Mouse (Mus musculus) hindbrain, embryonic 16.5 days (tissue): ENCODE measurements around the gene Parl. TPM values are rescaled to one million over a fixed set of nuclear protein-coding genes. Genes with fewer than 3 reads are reported as not detected.

ENCODE experiments used
- ATAC-seq: fragments of 200-750 bp; cut with Nextera tagmentation; 2 replicates; pipeline ENCODE4 v1.8.0; 2017; ENCODE audit warnings: moderate TSS enrichment, moderate library complexity
- H3K27ac ChIP-seq: fragments of 300-500 bp; sonication (generic); 2 replicates; pipeline ENCODE4 v1.5.1; 2014; ENCODE audit warnings: low read depth, mild to moderate bottlenecking, control low read depth, low read length, moderate library complexity
- H3K27me3 ChIP-seq: fragments of 300-500 bp; sonication (generic); replicated peaks from 2 replicates; pipeline ENCODE4 v1.6.1; 2014; ENCODE audit warnings: low read length; ENCODE audit not compliant: control insufficient read depth, insufficient read depth
- H3K36me3 ChIP-seq: fragments of 300-500 bp; sonication (generic); 2 replicates; pipeline ENCODE4 v1.6.1; 2014; ENCODE audit warnings: mild to moderate bottlenecking, low read length, moderate library complexity, mixed read lengths; ENCODE audit not compliant: control insufficient read depth, insufficient read depth
- H3K4me1 ChIP-seq: fragments of 300-500 bp; sonication (generic); 2 replicates; pipeline ENCODE4 v1.6.1; 2014; ENCODE audit warnings: low read depth, low read length; ENCODE audit not compliant: control insufficient read depth, insufficient read depth
- H3K4me2 ChIP-seq: fragments of 300-500 bp; sonication (generic); 2 replicates; pipeline ENCODE4 v1.6.1; 2014; ENCODE audit warnings: mild to moderate bottlenecking, low read length, control low read depth, moderate library complexity
- H3K4me3 ChIP-seq: fragments of 300-500 bp; sonication (generic); 2 replicates; pipeline ENCODE4 v1.5.1; 2014; ENCODE audit warnings: mild to moderate bottlenecking, low read length, control low read depth, moderate library complexity
- H3K9ac ChIP-seq: fragments of 300-500 bp; sonication (generic); 2 replicates; pipeline ENCODE4 v1.6.1; 2014; ENCODE audit warnings: low read depth, mild to moderate bottlenecking, control low read depth, low read length, moderate library complexity
- H3K9me3 ChIP-seq: fragments of 300-500 bp; sonication (generic); 2 replicates; pipeline ENCODE4 v1.6.1; 2014; ENCODE audit warnings: mild to moderate bottlenecking, low read length, moderate library complexity; ENCODE audit not compliant: control insufficient read depth
- WGBS: fragments of 180-500 bp; shearing (Covaris S2); extraction: QIAGEN DNeasy Blood & Tissue Kit; methylation state at CpG from one replicate; pipeline ENCODE4 v1.1.7; 2014; 5-methylcytosine and 5-hydroxymethylcytosine counted together
- polyA plus RNA-seq: library from polyadenylated mRNA; unstranded; fragments of >200 nt; fragmentation: Nextera tagmentation; extraction: Ambion mirVana; gene quantifications from 2 replicates; pipeline ENCODE4 v1.2.1, GENCODE M21; 2015

Parl gene
- polyA plus RNA-seq, 1 experiment from 2014 or later, result 75.2 TPM

DNA sequence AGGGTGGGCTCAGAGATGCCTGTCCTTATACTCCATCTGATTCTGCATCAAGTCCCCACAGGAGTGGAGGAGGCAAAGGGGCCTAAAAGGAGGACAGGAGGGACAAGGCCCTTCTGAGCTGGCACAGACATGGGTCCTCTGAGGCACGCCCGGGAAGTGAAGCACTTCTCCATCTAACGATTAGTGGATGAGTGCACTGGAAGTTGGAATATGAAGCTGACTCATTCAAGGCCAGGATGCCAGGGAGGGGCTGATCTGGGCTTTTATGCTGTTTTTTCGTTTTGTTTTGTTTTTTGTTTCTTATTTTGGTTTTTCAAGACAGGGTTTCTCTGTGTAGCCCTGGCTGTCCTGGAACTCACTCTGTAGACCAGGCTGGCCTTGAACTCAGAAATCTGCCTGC, 13.1 kb upstream of the Parl start:
- H3K36me3 ChIP-seq, result no peaks in the 10 kb centered on the region
- no peaks in the 10 kb centered on the region for H3K27me3 ChIP-seq
- no peak overlapping the region for H3K4me2 ChIP-seq
- no peak for ATAC-seq
- no peak overlapping the region for H3K27ac ChIP-seq
- H3K9me3 ChIP-seq, result no peaks in the 10 kb centered on the region
- H3K4me1 ChIP-seq, result no peaks in the 10 kb centered on the region
- H3K4me3 ChIP-seq, result no peak overlapping the region
- 83% methylated on average over 4 of the region's 4 CpGs for WGBS
- no peak overlapping the region for H3K9ac ChIP-seq

DNA sequence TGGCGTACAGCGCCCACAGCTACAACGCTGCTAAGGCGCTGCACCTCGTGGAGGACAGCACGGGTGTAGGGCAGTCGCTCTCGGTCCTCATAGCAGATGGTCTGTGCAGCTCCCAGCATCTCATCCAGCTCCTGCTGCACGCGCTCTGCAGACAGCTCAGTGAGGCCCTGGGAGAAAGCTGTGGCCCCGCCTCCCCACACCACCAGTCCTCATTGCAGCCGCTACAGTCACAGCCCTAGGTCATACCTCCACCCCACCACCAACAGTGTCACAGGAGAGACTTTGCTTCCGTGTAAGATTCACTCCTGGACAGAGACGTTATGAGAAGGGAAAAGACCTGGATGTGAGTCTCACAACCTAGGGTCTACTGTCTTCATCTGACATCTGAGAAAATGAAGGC, 10.1 kb upstream of the Parl start:
- no peaks in the 10 kb centered on the region for H3K36me3 ChIP-seq
- ATAC-seq, result no peak
- no peak overlapping the region for H3K4me2 ChIP-seq
- no peaks in the 10 kb centered on the region for H3K9me3 ChIP-seq
- H3K27me3 ChIP-seq, result no peaks in the 10 kb centered on the region
- H3K27ac ChIP-seq, result no peak overlapping the region
- H3K4me1 ChIP-seq, result no peaks in the 10 kb centered on the region
- H3K4me3 ChIP-seq, result no peak overlapping the region
- 75% methylated on average over 14 of the region's 14 CpGs for WGBS
- no peak overlapping the region for H3K9ac ChIP-seq

DNA sequence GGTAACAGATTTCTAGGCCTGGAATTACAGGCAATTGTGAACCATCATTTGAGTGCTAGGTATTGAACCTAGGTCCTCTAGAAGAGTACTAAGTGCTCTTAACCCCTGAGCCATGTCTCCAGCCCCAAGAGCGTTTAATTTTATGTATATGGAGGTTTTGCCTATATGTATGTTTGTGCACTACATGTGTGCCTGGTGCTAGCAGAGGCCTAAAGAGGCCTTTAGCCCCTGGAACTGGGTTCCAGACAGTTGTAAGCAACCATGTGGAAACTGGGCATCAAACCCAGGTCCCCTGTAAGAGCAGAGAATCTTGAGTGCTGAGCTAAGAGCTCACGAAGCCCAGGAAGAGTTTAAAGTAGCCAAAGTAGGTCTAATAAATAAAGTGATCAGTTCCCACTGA, 2.1 kb downstream of the Parl start:
- no peaks in the 10 kb centered on the region for H3K9me3 ChIP-seq
- no peak overlapping the region for H3K27ac ChIP-seq
- peaks cover 4% of the 10 kb centered on the region; the same call in 1 of the 2 replicates for H3K36me3 ChIP-seq
- ATAC-seq, result no peak
- 95% methylated on average over 2 of the region's 2 CpGs for WGBS
- H3K4me3 ChIP-seq, result no peak overlapping the region
- no peaks in the 10 kb centered on the region for H3K27me3 ChIP-seq
- H3K4me2 ChIP-seq, result no peak overlapping the region
- H3K4me1 ChIP-seq, result peaks cover 12% of the 10 kb centered on the region
- H3K9ac ChIP-seq, result no peak overlapping the region

DNA sequence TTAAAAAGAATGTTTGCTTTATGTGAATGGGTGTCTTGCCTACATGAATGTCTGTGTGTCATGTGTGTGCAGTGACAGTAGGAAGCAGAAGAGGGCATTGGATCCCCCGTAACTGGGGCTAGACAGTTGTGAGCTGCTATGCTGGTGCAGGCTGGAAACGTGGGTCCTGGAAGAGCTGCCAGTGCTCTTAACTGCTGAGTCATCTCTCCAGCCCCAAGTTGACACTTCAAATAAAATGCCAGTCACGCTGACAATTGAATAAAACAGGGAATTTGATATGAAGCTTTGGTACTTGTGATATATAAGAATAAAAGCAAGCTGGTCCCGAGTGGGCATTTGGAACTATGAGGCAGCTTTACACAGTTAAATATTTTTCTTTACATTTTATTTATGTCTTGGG, 21.9 kb downstream of the Parl start:
- Histone ChIP-seq H3K36me3 (peaks cover 33% of the 10 kb centered on the region), H3K4me1 (no peaks in the 10 kb centered on the region), H3K4me2 (no peak overlapping the region), H3K9me3 (no peaks in the 10 kb centered on the region), H3K27ac (no peak overlapping the region), H3K27me3 (no peaks in the 10 kb centered on the region), H3K4me3 (no peak overlapping the region), H3K9ac (no peak overlapping the region)
- no peak for ATAC-seq
- 87% methylated on average over 4 of the region's 4 CpGs for WGBS

DNA sequence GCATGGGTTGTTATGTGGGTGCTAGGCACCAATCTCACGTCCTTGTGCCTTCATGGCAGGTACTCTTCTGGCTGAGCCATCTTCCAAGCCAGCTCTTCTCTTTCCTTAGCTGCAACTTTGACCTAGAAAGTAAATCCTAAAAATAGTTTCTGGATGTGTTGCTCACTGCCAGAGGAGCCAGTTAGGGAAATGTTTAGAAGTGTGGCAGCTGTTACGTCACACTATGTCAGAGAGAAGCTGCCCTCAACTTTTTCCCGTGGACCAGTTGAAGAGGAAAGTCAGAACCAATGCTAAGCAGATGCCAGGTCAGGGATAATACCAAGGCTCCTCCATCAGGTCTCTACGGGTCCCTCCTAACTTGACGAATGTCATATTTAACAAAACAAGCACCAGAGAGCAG, 22.8 kb downstream of the Parl start:
- Histone ChIP-seq H3K9ac (no peak overlapping the region), H3K27ac (no peak overlapping the region), H3K9me3 (no peaks in the 10 kb centered on the region), H3K4me1 (no peaks in the 10 kb centered on the region), H3K36me3 (peaks cover 30% of the 10 kb centered on the region), H3K4me2 (no peak overlapping the region), H3K27me3 (no peaks in the 10 kb centered on the region), H3K4me3 (no peak overlapping the region)
- 93% methylated on average over 5 of the region's 5 CpGs for WGBS
- ATAC-seq, result no peak

DNA sequence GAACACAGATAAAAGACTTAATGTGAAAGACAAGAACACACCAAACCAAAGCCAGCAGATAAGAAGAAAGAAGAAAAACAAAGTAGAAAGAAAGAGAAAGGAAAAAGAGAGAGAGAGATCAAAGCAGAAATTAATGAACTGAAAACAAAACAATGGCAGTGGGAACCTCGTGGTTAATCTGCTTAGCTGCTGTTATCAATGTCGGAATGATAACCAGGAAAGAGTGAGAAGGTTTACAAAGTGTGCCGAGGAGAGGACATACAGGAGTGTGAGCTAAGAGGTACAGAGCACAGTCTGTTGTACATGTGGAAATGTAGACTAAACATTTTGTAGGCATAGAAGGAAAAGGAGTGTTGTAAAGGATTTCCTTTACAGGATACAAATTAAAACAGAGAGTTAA, 29.2 kb downstream of the Parl start:
- Histone ChIP-seq H3K4me1 (no peaks in the 10 kb centered on the region), H3K9ac (no peak overlapping the region), H3K4me2 (no peak overlapping the region), H3K27me3 (no peaks in the 10 kb centered on the region), H3K9me3 (no peaks in the 10 kb centered on the region), H3K36me3 (peaks cover 2% of the 10 kb centered on the region; the same call in 1 of the 2 replicates), H3K4me3 (no peak overlapping the region), H3K27ac (no peak overlapping the region)
- ATAC-seq, result no peak
- WGBS, result 44% methylated on average over 3 of the region's 3 CpGs

DNA sequence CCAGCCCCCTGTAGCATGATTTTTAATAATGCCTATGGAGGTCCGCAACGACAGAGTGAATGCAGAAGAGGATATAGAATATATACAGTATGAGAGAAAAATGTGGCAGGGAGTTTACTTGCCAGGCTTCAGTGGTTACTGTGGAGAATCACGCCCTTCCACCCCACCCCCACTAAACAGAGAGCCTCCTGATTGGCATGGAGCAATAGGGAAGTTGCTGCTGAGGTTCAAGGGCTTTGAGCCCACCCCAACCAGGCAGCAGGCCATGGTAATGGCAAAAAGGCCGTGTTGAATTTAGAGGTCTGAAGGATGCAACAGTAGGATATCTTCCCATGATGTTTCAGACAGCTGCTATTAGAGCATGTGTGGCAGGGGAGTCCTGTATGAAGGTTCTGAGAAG, 30.8 kb downstream of the Parl start:
- no peak overlapping the region for H3K4me2 ChIP-seq
- no peaks in the 10 kb centered on the region for H3K4me1 ChIP-seq
- no peak overlapping the region for H3K4me3 ChIP-seq
- 80% methylated on average over 4 of the region's 4 CpGs for WGBS
- no peaks in the 10 kb centered on the region for H3K27me3 ChIP-seq
- no peak overlapping the region for H3K9ac ChIP-seq
- H3K27ac ChIP-seq, result no peak overlapping the region
- H3K36me3 ChIP-seq, result no peaks in the 10 kb centered on the region
- no peaks in the 10 kb centered on the region for H3K9me3 ChIP-seq
- ATAC-seq, result no peak

DNA sequence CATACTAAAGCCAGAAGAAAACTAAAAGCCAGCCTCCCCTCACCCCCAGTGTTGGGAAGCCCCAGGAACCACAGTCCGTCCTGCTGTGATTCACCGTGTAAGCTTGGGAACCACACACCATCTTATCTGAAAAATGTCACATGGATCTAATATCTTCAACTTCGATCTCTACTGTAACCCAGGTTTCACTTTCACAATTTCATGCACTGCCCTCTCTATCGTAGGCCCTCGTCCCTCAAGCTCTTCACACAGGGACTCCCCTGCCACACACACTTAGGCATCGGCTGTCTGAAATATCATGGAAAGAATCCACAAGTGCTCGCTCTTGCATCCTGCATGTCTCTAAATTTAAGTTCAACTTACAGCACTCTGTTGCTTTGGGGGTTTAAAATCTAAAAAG, 37.1 kb downstream of the Parl start:
- no peak for ATAC-seq
- Histone ChIP-seq H3K4me3 (no peak overlapping the region), H3K27me3 (no peaks in the 10 kb centered on the region), H3K4me2 (no peak overlapping the region), H3K27ac (no peak overlapping the region), H3K36me3 (no peaks in the 10 kb centered on the region), H3K4me1 (no peaks in the 10 kb centered on the region), H3K9ac (no peak overlapping the region), H3K9me3 (no peaks in the 10 kb centered on the region)
- WGBS, result 82% methylated on average over 7 of the region's 7 CpGs

DNA sequence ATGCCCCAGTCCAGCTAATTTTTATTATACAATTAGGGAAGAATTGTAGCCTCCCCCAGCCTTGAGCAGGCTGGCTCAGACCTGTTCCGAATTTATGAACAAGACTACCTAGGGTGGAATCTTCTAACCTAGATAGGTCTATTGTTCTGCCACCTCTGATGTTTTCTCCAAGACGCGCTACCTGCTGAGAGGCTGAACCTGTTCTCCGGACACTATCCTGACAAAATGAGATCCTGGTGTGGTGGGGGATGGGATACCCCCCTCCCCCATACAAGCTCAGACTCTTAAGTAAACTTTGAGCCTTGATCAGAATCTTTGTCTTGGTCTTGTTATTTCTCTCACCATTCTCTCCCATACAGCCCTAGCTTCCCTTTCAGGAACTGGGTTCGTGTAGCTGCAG, 44.3 kb downstream of the Parl start:
- no peaks in the 10 kb centered on the region for H3K36me3 ChIP-seq
- no peak overlapping the region for H3K9ac ChIP-seq
- H3K27ac ChIP-seq, result no peak overlapping the region
- no peak overlapping the region for H3K4me3 ChIP-seq
- no peak for ATAC-seq
- no peak overlapping the region for H3K4me2 ChIP-seq
- WGBS, result 78% methylated on average over 5 of the region's 5 CpGs
- no peaks in the 10 kb centered on the region for H3K4me1 ChIP-seq
- no peaks in the 10 kb centered on the region for H3K27me3 ChIP-seq
- no peaks in the 10 kb centered on the region for H3K9me3 ChIP-seq
